Mouse (Mus musculus) kidney, adult 9 months (tissue): ENCODE results near the gene Zbtb22.

ENCODE experiments used
- DNase-seq: peaks from one replicate; pipeline ENCODE4 v3.0.0; 2022

The Zbtb22 gene

DNA sequence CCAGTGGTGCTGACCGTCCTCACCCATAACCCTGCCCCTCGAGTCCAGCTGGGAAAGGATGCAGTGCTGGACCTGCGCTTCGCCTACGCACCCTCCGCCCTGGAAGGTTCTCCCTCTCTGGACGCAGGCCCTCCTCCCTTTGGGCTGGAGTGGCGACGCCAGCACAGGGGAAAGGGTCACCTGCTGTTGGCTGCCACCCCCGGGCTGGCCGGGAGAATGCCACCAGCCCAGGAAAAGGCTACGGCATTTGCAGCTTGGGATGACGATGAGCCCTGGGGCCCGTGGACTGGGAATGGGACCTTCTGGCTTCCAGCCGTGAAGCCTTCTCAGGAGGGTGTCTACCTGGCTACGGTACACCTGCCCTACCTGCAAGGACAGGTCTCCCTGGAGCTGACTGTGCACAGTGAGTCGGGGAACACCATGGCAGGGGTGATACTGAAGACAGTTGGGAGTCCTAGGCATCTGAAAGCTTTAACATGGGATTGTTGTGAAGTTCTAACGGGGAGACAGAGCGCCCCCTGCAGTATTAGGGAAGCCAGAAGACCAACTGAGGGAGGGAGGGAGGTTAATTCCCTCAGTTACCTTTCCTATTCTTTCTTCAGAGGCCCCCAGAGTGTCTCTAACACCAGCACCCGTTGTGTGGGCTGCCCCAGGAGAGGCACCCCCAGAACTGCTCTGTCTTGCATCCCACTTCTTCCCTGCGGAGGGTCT, 9.9 kb downstream of the Zbtb22 start:
- DNase-seq = no peak

DNA sequence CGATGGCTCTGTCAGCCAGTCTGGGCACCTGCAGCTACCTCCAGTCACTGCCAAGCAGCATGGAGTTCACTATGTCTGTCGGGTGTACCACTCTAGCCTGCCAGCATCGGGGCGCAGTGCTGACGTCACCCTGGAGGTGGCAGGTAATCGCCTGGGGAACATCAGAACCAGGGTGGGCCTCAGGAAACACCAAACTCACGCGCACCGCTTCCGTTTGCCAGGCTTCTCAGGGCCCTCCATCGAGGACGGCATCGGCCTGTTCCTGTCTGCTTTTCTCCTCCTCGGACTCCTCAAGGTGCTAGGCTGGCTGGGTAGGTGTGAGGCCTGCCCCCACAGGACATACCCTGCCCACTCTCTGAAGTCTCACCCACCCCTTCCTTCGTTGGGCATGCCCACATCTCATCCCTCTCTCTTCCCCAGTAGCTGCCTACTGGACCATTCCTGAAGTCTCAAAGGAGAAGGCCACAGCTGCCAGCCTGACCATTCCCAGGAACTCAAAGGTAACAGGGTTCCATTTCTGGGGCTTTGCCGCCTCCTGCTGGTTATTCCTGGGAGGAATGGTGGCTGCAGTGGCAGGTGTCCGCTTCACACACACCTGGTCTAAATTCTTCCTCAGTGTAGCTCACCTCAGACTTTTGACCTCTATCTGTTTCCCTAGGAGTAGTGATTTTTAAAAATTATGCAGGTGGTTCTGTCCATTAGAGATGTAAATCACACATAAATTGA, 10.7 kb downstream of the Zbtb22 start:
- peak; percentile 57 for DNase-seq

DNA sequence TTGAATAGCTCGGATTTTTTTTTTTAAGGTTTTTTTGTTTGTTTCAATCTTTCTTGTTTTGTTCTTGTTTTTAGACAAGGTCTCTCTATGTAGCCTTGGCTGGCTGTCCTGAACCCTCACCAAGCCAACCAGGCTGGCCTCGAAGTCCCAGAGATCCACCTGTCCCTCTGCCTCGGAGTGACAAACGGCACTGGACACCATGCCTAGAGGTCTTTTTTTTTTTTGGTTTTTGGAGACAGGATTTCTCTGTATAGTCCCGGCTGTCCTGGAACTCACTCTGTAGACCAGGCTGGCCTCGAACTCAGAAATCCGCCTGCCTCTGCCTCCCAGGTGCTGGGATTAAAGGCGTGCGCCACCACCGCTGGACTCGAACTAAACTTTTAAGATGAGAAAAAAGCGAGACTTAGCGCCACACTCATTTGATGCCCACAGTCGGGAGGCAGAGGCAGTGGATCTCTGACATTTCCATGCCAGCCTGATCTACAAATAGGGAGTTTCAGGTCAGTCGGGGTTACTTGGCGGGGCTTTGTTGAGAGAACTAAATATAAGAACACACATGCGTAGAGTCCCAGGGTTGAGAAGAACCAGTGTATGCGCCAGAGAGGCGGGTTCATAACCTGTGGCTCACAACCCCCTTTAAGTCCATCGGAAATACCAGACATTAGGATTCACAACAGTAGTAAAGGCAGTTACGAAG, 12.7 kb downstream of the Zbtb22 start:
- no peak for DNase-seq

- peak; percentile 92 for DNase-seq
Measured at GRCm38 (mm10) chr17:33929371-33930279, 13.9 kb downstream of the Zbtb22 start, which contains the start of gene Rgl2. Gene Rgl2 (plus strand): TSS chr17:33929543.

DNA sequence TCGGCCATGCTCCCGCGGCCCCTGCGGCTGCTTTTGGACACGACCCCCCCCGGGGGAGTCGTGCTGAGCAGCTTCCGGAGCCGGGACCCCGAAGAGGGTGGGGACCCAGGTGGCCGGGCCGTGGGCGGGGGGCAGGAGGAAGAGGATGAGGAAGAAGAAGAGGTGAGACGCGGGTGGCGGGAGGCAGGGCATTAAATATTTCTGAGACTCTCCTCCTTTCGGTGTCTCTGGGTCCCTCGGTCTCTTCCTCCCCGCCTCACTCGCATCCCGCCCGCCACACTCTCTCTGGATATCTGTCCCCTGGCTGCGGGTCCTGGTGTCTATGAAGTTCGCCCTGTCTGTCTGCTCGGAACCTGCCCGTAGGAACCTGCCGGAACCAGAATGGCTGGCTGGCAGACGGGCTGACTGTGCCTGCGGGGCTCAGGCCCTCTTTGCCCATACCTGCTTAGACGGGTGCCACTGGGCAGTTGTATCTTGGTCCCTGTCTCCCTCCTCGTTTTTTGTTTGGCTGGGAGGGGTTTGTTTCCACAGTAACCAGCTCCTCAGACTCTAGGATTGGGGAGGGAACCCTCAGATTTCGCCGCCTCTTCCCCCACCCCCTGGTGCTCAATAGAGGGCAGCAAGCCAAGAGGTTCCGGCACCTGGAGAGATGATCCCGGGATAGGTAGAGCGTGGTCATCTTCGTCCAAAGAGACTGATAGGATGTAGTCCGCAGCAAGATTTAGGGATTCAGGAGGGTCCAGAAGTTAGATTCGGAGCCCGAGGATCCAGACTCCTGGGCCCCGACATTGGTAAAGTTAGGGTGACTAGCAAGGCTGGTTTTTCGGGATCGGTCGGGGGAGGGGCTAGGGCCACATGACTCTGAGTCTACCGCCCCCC, 14.8 kb downstream of the Zbtb22 start:
- peak; percentile 84 for DNase-seq

DNA sequence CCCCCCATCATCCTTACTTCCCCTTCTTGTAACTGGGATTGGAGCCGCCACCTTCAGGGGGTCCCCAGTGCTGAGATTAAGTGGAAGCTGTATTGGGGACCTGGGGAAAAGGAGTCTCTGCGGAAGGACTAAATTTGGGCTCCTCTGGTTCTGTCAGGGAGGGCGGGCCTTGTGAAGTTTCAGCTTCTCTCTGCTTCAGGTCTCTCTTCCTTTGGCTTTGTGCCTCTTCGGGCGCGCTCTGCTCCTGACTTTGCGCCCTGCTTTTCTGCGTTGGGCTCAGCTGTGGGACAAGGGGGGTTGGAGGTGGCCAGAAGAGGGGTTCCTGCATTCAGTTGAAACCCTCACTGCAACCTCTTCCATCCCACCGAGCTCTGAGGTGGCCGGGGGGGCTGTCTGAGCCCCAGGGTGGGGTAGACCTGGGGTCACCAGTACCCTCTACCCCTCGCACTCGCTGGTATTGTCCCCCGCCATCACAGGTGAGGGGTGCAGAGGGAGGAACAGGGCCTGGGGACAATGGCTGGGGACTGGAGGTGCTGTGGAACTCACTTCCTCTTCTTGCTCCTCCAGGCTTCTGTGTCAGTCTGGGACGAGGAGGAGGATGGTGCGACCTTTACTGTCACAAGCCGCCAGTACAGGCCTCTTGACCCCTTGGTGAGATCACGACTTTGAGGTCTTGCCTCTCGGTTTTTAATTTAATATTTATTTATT, 15.6 kb downstream of the Zbtb22 start:
- DNase-seq = no peak

GRCm38 (mm10) chr17:33931947-33932346, 16.2 kb downstream of the Zbtb22 start:
- no peak for DNase-seq

- peak; percentile 41 for DNase-seq
Measured at GRCm38 (mm10) chr17:33932448-33932847, 16.7 kb downstream of the Zbtb22 start.

GRCm38 (mm10) chr17:33932970-33933369, 17.3 kb downstream of the Zbtb22 start:
- DNase-seq = no peak

DNA sequence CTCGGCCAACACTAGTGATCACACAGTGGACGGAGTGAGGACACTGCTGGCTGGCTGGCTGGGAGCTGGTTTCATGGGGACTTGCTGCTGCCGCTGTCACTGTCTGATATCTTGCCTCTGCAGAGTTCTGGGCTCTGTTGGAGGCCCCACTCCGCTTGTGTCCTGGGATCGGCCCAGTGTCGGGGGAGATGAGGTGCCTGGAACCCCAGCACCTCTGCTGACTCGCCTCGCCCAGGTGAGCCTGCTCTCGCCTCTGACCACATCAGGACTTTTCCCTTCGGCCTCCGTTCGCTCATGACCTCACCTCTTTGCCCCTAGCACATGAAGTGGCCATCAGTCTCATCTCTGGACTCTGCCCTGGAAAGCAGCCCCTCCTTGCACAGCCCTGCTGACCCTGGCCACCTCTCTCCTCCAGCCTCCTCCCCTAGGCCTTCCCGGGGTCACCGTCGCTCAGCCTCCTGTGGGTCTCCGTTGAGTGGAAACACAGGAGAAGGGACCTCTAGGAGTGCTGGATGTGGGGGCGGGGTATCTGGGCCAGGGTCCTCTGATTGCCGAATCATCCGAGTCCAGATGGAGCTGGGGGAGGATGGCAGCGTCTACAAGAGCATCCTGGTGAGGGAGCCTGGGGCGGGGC, 19.8 kb downstream of the Zbtb22 start:
- no peak for DNase-seq

- DNase-seq = no peak
Measured at GRCm38 (mm10) chr17:33936993-33937392, 21.3 kb downstream of the Zbtb22 start.

DNA sequence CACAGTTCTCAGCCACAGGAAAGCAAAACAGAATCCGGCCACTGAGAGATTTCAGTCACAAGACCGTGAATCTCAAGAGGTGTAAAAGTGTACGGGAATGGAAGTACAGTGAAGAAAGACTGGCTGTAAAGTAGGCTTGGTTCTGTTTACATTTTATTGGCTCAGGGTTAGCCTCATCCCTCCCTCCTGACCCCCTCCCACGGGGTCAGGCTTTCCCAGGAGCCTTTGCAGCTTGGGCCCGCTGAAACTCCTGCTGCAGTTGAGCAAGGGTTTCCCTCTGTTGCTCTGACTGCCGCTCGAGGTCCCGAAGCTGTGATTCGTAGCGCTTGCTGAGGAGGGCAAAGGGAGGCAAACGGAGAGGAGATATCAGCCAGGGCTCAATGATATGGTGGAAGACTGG, 23.1 kb downstream of the Zbtb22 start:
- DNase-seq = no peak

DNA sequence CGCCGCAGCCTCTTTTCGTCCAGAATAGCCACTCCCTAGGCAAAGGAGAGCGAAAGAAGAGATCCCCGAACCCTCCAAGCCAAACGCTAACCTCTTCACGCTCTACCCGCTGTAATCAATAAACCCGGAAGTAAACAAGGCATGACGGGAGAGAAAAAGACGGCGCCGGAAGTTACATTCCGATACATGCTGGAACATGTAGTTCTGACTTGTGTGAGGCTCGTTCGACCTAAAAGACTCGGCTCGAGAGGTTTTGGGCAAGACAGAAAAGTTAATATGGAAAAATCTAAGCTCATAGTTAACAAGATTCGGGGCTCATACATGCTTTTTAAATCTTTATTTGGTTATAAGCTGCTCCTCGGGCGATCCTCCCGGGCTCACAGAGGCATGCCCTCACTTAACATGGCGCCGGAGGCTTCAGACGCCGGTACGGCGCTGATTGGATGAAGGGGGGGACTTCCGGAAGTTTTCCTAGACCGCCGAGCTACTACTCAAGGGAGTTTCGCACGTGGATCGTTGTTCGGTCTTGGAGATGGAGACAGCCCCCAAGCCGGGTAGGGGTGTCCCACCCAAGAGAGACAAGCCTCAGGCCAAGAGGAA, 24.6 kb downstream of the Zbtb22 start, which contains the start of the genes Pfdn6 and Wdr46:
Gene Pfdn6, minus strand, starts transcription at position 138 of the 600 bp plus-strand sequence.
Gene Wdr46, plus strand, starts transcription at position 455 of the 600 bp plus-strand sequence.
- DNase-seq = peak; percentile 94

DNA sequence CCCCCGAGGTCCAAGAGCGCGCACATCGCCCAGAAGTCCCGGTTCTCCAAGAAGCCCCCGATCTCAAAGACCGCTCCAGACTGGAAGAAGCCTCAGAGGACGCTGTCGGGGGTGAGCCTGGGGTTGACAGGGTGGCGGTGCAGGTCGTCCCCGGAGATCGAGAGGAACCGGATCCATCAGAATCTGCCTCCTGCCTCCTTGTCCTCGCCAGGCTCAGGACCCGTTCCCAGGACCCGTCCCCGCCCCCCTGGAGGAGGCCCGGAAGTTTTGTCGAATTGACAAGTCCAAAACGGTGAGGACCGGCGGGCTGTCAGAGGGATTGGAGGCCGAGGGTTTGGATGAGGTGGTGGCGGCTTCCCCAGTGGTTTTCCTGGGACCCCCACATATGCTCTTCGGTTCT, 25.3 kb downstream of the Zbtb22 start:
- no peak for DNase-seq

DNA sequence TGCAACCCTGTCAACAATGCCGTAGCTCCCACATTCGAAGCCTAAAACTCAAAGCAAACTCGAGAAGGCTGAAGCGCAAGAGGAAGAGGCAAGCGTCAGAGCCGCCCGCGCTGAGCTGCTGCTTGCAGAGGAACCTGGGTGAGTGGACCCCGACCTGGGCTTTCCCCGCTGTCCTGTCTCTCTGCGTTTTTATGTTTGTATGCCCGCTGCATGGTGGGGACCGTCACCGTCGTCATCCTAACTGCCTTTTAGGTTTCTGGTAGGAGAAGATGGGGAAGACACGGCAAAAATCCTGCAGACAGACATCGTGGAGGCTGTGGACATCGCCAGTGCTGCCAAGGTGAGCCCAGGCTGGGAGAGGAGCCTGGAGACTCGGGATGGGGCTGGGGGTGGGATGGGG, 25.7 kb downstream of the Zbtb22 start:
- DNase-seq = no peak

DNA sequence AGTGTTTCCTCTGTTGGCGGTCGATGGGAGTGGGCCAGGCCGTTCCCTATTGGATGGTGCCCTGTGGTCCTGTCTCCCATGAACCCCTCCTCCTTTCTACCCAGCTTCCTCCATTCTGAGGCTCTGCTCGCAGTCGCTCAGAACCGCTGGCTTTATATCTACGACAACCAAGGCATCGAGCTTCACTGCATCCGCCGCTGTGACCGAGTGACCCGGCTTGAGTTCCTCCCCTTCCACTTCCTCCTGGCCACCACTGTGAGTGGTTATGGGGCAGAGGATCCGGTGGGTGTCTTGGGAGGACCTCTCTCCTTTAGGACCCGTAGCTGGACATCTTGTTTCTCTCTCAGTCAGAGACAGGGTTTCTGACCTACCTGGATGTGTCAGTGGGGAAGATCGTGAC, 27.8 kb downstream of the Zbtb22 start:
- no peak for DNase-seq

- no peak for DNase-seq
Measured at GRCm38 (mm10) chr17:33947430-33948089, 31.9 kb downstream of the Zbtb22 start.

GRCm38 (mm10) chr17:33948090-33948904, 32.6 kb downstream of the Zbtb22 start:
- DNase-seq = no peak
